Mouse (Mus musculus) E14TG2a.4 (cell line): Measurements from ENCODE around the gene Npepl1.

ENCODE experiments used
- CTCF ChIP-seq: conservative IDR thresholded peaks from 2 replicates; pipeline ENCODE4 v1.5.1; 2014; ENCODE audit warnings: low read length
- POU5F1 ChIP-seq: IDR thresholded peaks from 2 replicates; pipeline ENCODE4 v1.6.1; 2014; ENCODE audit warnings: low read length, borderline replicate concordance

DNA sequence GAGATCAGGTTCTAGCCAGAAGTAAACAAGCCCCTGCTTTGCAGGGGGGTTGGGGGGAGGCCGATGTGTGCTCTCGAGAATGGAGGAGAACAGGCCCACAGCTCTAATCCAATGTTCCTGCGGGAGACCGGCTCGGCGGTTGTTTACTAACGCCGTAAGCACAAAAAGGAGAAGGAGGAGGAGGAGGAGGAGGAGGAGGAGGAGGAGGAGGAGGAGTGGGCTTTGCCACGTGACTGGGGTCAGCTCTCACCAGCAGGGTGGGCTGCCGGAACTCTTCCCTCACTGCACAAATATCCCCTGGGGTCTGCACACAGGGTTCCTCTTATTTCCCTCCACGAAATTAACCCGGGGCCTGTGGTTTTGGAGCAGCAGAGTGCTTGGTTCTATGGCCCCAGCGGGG lies 35.5 kb upstream of the Npepl1 start:
- TF ChIP-seq CTCF: no peak
- no peak for TF ChIP-seq POU5F1
